Mouse (Mus musculus) sigmoid colon, adult 10 weeks (tissue): ENCODE data around the gene H2bfm. TPM values are rescaled to one million over a fixed set of nuclear protein-coding genes. Genes with fewer than 3 reads are reported as not detected.

ENCODE experiments used
- polyA plus RNA-seq: library from polyadenylated mRNA; stranded (reverse); fragments of 350-450 nt; fragmentation: Illumina TruSeq; extraction: RNeasy Lipid Tissue Mini Kit (QIAGEN cat#74804); gene quantifications from one replicate; pipeline ENCODE4 v1.2.3, GENCODE M21; 2014; ENCODE audit warnings: low read depth, low replicate concordance

Gene H2bfm
- polyA plus RNA-seq, result not detected

GRCm38 (mm10) chrX:136927031-136927430 is at the start of gene H2bfm:
H2bfm (plus strand) TSS chrX:136927325.

GRCm38 (mm10) chrX:136975397-136975796 is 48.3 kb downstream of the H2bfm start, which contains the start of gene Tmsb15b2:
Tmsb15b2 (minus strand) TSS chrX:136975497.

GRCm38 (mm10) chrX:136976424-136977084 is 49.4 kb downstream of the H2bfm start, which contains the start of the genes Tmsb15l and Tmsb15b1:
Tmsb15l (minus strand) TSS chrX:136976869.
Tmsb15b1 (minus strand) TSS chrX:136976874.

Other genes starting within 250 kb of the H2bfm start
- 8.6 TPM for gene Tceal1, start 219.3 kb upstream of the H2bfm start, polyA plus RNA-seq
- gene Morf4l2, start 183.6 kb upstream of the H2bfm start, polyA plus RNA-seq, result 519 TPM
- gene Glra4, start 147.2 kb upstream of the H2bfm start, polyA plus RNA-seq, result not detected
- 12.1 TPM for gene Plp1, start 104.7 kb upstream of the H2bfm start, polyA plus RNA-seq
- gene Rab9b, start 58.6 kb upstream of the H2bfm start, polyA plus RNA-seq, result 0.79 TPM
- 89.5 TPM for gene Tmsb15b2, start 48.2 kb downstream of the H2bfm start, polyA plus RNA-seq
- 13.6 TPM for gene Tmsb15l, start 49.5 kb downstream of the H2bfm start, polyA plus RNA-seq
- 10.3 TPM for gene Tmsb15b1, start 49.5 kb downstream of the H2bfm start, polyA plus RNA-seq
- gene Zcchc18, start 65.8 kb downstream of the H2bfm start, polyA plus RNA-seq, result 3.4 TPM
- gene Slc25a53, start 111.0 kb downstream of the H2bfm start, polyA plus RNA-seq, result 9.4 TPM
- 27.0 TPM for gene Fam199x, start 122.3 kb downstream of the H2bfm start, polyA plus RNA-seq
- gene Esx1, start 194.8 kb downstream of the H2bfm start, polyA plus RNA-seq, result not detected